Mouse (Mus musculus) adrenal gland, adult 8-10 months (tissue): ENCODE results near the gene Zfp967. TPM values are rescaled to one million over a fixed set of nuclear protein-coding genes. Genes with fewer than 3 reads are reported as not detected.
"Not testable (repeated sequence)": the region's sequence is repeated elsewhere in the genome, so short reads cannot be mapped to it uniquely, and the experiment has no call there.

Experiments
- DNase-seq: peaks from one replicate; pipeline ENCODE4 v3.0.0; 2022
- total RNA-seq, 4 experiments: library from RNA; stranded (reverse); gene quantifications; 2 replicates each; pipeline ENCODE4 v1.2.4; 2022

The Zfp967 gene
- not detected for total RNA-seq

GRCm38 (mm10) chr2:176520756-176521155 is at the start of gene Zfp967:
Zfp967 (plus strand) TSS chr2:176521056.
- DNase-seq: not testable (repeated sequence)

GRCm38 (mm10) chr2:176486683-176487082 is 34.2 kb upstream of the Zfp967 start, which contains the start of gene Gm14434:
Gm14434 (minus strand) TSS chr2:176486783.
- not testable (repeated sequence) for DNase-seq

Other genes starting within 250 kb of the Zfp967 start
- under 1 TPM in 1 of 4 experiments, not detected in 3; 0.99 TPM for gene Gm11009, start 201.6 kb upstream of the Zfp967 start, total RNA-seq
- gene Gm14435, start 97.5 kb upstream of the Zfp967 start, total RNA-seq: 10 to 100 TPM; 17.1 to 30.4 (median 20.0) TPM
- gene Gm14434, start 34.3 kb upstream of the Zfp967 start, total RNA-seq: 1 to 10 TPM in 2 of 4 experiments, not detected in 2; 1.0 to 1.3 TPM
- gene Gm14308, start 115.3 kb downstream of the Zfp967 start, total RNA-seq: 10 to 100 TPM in 1 of 4 experiments, 1 to 10 TPM in 3; 2.9 to 10.5 (median 5.3) TPM
- gene Zfp973, start 149.5 kb downstream of the Zfp967 start, total RNA-seq: 10 to 100 TPM; 11.3 to 14.2 (median 13.1) TPM
- gene Gm14305, start 187.3 kb downstream of the Zfp967 start, total RNA-seq: 10 to 100 TPM; 15.5 to 17.1 (median 16.5) TPM